Mouse (Mus musculus): ENCODE measurements around the gene Stk26.

Gene Stk26

GRCm38 (mm10) chrX:50926893-50927545 lies 86.2 kb downstream of the Stk26 start:
- no peak for DNase-seq (ENCODE audit: low read depth, low spot score)

GRCm38 (mm10) chrX:50930309-50930708 lies 89.5 kb downstream of the Stk26 start:
- no peak for DNase-seq (ENCODE audit: low read depth, low spot score)

GRCm38 (mm10) chrX:50937117-50937516 lies 96.3 kb downstream of the Stk26 start:
- no peak for DNase-seq (ENCODE audit: low read depth, low spot score)

GRCm38 (mm10) chrX:50942610-50943009 lies 101.8 kb downstream of the Stk26 start, which contains the start of gene Frmd7:
Gene Frmd7, minus strand, starts transcription at chrX:50942710.
- no peak for DNase-seq (ENCODE audit: low read depth, low spot score)
